Mouse (Mus musculus): ENCODE results near the gene Tgfbr3. TPM values are rescaled to one million over a fixed set of nuclear protein-coding genes. Genes with fewer than 3 reads are reported as not detected.

The Tgfbr3 gene
- polyA plus RNA-seq, 2 experiments from 2014 or later = 4.0 to 8.2 TPM

- ATAC-seq = no peak
Observed at GRCm38 (mm10) chr5:107207911-107208310, 81.5 kb downstream of the Tgfbr3 start.

DNA sequence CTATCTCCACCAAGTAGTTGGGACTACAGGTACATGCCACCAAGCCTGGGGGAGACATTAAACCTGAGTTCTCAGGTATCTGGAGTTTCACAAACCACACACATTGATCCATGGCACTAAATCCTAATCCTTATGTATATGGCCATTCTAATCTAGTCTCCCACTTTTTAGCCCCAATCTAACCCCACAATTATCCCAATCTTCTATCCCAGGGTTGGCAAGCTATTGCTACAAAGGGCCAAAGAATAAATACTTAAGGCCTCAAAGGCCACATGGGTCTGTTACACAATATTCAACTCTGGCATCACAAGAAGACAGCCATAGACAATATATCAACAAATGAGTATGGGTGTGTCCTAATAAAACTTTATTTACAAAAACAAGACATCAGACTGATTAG lies 85.1 kb downstream of the Tgfbr3 start:
- no peak for ATAC-seq

- no peak for ATAC-seq
Observed at GRCm38 (mm10) chr5:107202801-107203559, 86.4 kb downstream of the Tgfbr3 start.

DNA sequence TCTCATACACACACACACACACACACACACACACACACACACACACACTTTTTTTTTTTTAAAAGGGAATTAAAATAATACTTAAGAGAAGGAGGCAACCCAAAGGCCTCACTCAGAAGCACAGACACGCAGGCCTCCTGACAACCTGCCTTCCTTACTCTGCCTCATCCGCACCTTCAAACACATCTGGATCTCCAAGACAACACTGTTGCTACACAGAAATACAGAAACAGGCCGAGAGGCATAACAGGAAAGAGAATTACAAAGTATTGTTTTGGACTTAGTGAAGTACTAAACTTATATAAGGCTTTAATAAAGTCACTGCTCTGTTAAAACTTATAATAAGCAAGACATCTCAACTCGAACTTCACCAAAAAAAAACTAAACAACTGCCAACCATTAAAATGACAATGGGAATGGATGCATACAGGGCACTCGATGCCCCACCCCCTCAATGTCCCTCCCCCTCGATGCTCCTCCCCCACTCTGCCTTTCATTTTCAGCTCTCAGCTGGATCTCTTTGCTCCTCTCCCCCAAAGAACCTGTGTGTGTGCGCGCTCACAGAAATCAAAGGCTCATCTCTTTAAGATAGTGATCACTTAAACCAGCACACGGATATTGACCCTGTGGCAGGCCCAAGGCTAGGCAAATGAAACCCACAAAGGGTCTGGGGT lies 87.8 kb downstream of the Tgfbr3 start:
- ATAC-seq = peak; percentile 51

GRCm38 (mm10) chr5:107200853-107201341 lies 88.5 kb downstream of the Tgfbr3 start:
- ATAC-seq = peak; percentile 53

DNA sequence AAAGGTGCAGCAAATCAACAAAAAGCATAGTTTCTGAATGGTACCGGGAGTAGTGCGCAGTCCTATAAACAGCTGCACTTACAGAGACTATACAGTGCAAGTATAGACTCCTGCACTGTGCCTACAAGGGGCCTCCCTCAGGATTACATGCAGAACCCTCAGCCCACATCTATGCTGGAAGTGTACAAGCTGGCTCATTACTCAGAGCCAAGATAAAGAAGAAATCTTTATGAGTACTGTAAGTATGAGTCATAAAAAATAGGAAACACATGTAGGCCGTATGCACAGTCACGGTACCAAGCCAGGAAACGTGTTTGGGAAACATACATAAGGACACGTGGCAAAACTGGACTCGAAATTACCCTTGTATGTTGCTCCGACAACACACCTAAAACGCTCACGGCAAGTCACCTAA lies 89.2 kb downstream of the Tgfbr3 start:
- no peak for ATAC-seq

GRCm38 (mm10) chr5:107195751-107196395 lies 93.6 kb downstream of the Tgfbr3 start:
- no peak for ATAC-seq

DNA sequence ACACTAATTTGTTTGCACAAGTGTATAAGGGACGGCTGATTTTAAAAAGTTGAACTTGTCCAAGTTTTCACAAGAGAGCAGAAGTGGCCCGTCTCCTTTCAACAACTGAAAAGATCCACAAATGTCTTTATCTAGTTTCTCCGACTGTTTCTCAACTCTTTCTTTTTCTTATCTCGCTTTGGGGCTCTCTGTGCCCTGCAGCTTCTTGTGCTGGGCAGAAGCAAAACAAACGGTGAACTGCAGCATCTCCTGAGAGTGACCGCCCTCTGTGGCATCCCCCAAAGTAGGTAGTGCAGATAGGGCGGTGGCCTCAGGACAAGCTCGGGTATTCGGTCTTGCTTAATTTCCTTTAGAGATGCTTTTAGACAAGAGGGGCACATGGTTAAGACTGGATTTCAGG lies 96.3 kb downstream of the Tgfbr3 start:
- no peak for ATAC-seq

DNA sequence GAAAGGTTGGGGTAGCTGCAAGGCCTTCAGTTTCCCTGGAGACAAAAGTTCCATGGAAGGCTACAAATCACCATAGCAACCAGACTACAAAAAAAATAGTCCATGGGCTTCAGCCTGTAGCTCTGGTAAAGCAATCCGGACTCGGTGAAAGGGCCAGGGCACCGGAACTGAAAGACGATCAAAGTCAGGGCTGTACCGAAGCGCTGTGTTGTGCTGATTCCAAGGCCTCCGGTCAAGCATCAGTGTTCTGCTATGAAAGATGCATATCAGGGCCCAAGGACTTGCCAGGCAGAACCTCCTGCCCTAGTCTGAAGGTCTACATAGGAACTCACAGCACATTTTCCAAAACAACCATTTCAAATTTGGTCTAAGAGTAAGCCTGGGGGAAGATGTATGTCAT lies 97.1 kb downstream of the Tgfbr3 start:
- ATAC-seq = no peak

DNA sequence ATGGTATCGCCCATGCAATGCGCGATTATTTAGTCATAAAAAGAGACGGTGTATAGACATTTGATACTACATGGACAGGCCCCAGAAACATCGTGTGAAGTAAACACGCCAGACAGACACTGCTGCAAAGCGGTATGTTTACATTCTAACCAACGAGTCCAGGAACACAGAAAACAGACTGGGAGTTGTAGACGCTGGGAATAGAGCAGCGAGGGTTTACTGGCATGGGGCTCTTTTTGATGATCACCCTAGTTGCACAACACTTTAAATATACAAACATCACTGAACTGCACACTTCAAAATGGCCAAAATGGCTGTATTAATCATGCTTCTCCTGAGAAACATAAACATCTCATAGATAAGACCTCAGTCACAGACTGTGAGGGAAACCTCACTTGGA lies 100.9 kb downstream of the Tgfbr3 start:
- ATAC-seq = no peak

DNA sequence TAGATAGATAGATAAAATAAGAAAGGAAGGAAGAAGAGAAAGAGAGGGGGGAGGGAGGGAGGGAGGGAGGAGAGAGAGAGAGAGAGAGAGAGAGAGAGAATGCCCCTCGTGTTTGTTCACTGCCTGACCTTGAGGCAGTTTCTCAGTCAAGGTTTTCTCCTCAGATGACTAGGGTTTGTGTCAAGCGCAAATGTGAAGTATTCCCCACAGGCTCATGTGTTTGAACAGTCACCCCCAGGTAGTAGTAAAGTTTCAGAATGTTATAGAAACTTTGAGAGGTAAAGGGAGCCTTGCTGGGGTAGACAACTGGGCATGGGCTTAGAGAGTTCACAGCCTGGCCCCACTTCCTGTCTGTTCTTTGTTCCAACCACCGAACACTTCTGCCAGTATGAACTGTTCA lies 103.2 kb downstream of the Tgfbr3 start:
- ATAC-seq = no peak

DNA sequence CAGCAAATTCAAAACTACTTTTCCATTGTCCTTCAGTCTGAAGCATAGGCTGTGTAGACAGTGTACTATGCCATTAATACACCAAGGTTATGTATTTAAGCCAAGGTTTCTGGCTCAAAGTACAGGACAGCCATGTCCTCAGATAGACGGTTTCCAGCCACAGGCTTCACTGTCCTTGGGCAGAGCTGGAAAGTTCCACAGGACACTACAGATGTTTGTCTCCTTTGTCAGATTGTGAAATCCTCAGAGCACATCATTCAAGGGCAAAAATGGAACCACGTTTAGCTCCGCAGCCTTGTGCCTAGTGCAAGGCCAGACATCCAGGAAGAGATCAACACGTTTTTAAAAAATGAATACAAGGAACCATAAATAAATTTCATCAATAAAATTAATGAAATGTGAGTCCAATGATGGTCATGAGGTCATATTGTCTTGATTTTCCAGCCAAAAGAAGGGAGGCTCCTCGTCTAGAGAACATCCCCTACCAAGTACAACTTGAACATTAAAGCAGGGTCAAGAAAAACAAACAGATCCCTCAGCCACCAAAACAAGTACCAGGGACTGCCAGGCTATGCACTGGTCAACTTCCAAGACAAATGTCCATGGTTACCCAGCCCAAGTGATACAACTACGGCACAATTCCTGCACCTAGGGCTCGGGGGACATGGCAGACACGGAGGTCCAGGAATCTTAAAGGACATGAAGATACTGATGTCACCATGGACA lies 105.1 kb downstream of the Tgfbr3 start:
- ATAC-seq = no peak

- no peak for ATAC-seq
Observed at GRCm38 (mm10) chr5:107183537-107183936, 105.9 kb downstream of the Tgfbr3 start.

- no peak for ATAC-seq
Observed at GRCm38 (mm10) chr5:107182721-107183120, 106.7 kb downstream of the Tgfbr3 start.

- no peak for ATAC-seq
Observed at GRCm38 (mm10) chr5:107181820-107182219, 107.6 kb downstream of the Tgfbr3 start.

- no peak for ATAC-seq
Observed at GRCm38 (mm10) chr5:107179194-107179593, 110.2 kb downstream of the Tgfbr3 start.

GRCm38 (mm10) chr5:107177791-107178190 lies 111.6 kb downstream of the Tgfbr3 start:
- peak; percentile 61 for ATAC-seq

DNA sequence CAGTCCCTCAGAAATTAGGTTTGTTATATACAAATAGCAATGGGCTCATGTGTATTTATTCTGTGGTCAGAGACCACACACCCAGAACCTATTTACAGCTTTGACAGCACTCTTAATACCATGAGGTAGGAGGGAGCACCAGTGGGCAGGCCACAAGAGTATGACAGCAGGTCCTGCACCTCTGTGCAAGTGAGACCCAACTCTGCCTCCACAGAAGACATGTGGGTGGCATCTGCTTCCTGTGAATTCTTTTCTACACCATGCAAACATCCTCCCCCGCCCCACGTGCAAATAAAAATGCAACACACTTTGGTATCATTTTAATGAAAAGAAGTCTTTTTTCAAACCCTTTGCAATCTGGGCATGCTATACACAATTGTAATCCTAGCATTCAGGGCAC lies 112.2 kb downstream of the Tgfbr3 start:
- peak; percentile 57 for ATAC-seq

DNA sequence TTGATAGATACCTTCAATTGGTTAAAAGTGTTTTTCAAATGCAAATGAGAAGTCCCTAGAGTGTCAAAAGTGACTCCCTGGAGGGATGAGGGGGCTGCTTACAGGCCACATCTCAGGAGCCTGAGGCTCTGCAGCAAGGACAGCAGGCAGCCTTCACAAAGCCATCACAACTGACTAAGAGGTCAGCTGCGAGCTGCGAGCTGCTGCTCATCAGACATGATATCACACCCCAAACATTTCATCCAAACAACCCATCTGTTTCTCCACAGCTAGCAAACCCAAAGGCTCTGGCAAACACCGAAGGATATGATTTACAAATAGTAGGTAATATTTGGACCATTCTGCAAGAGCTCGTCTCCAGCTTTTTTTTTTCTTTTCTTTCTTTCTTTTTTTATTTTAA lies 112.6 kb downstream of the Tgfbr3 start:
- no peak for ATAC-seq

- ATAC-seq = no peak
Observed at GRCm38 (mm10) chr5:107176196-107176595, 113.2 kb downstream of the Tgfbr3 start.

DNA sequence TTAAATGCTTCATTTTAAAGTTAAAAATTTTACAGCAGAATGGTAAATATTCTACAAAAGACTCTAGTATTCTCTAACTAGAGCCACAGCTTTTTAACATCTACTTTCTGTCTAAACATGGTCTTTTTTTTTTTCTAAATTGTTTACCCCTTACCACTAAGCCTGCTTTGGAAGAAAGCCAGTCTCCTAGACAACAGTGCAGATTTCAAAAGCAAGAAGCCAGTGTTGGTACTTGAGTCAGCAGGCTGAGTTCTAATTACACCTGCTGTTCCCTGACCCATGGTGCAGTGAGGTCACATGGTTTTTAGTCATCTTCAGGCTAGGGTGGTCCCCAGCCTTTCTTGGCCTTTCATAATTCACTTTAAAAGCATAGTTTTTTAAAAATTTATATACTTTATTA lies 115.2 kb downstream of the Tgfbr3 start:
- no peak for ATAC-seq

DNA sequence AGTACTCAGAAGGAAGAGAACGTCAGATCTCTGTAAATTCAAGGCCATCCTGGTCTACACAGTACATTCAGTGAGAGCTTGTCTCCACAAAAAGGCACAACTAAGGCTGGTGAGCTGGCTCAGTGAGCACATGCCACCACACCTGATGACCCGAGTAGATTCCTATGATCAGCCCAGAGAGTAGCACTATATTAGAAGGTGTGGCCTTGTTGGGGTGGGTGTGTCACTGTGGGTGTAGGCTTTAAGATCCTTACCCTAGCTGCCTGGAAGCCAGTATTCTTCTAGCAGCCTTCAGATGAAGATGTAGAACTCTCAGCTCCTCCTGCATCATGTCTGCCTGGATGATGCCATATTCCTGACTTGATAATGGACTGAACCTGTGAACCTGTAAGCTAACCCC lies 115.9 kb downstream of the Tgfbr3 start:
- ATAC-seq = no peak

- ATAC-seq = no peak
Observed at GRCm38 (mm10) chr5:107171861-107172260, 117.6 kb downstream of the Tgfbr3 start.

Data from activated CD4-positive, CD25-positive, alpha-beta regulatory T cell, adult 4 months (primary cell).